Mouse (Mus musculus): ENCODE measurements around the gene Rtkn. TPM values are rescaled to one million over a fixed set of nuclear protein-coding genes. Genes with fewer than 3 reads are reported as not detected.

The Rtkn gene
- polyA plus RNA-seq, 1 experiment, result 48.5 TPM

DNA sequence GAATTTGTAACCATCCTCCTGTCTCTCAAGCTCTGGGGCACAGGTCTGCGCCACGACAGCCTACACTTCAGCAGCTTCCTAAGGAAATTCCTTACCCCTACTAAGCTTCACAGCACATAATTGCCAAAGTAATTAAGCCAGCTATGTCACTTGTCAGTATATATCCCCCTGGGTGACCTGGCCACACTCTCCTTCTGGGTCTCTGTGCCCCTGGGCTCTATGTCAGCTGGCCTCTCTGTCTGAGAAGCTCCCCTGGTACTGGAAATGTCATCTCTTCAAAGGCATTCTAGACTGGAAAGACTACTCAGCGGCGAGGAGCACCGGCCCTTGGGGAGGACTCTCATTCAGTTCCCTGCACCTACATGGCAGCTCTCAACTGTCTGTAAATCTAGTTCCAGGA, 12.3 kb upstream of the Rtkn start:
- no peaks in the 10 kb centered on the region for H3K27me3 ChIP-seq (replicated peaks)
- peak overlapping the region; percentile 56 for H3K4me3 ChIP-seq (replicated peaks)
- no peaks in the 10 kb centered on the region for H3K9me3 ChIP-seq
- peaks cover 77% of the 10 kb centered on the region for H3K4me1 ChIP-seq
- no peak for TF ChIP-seq FLI1 (IDR thresholded peaks at IDR 0.05; ENCODE audit: low read length)
- no peak for TF ChIP-seq GATA1 (IDR thresholded peaks at IDR 0.05; ENCODE audit: borderline replicate concordance, low read length)
- H3K36me3 ChIP-seq (replicated peaks; ENCODE audit: low read length), result peaks cover 32% of the 10 kb centered on the region

DNA sequence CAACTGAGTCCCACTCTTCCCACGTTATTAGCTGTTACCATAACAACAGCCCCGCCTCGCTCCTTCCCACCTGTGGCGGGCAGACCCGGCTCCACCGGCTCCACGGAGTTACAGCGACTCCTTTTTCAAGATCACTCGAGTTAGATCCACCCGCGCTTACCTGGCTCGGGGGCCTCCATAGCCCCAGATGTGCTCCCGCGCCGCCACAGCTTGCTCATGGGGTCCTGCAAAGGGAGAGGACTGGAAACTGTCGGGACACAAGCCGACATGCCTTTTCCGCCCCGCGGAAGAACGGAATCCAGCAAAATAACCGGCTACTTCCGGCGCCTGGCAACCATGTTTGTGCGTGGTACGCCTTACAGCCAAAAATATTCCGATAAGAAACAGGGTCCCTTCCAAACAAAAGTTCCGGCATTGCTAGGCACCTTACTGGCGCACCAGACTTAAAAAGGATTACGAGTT, 10.4 kb upstream of the Rtkn start:
- Histone ChIP-seq H3K27me3 (replicated peaks) (no peaks in the 10 kb centered on the region), H3K4me3 (replicated peaks) (peak overlapping the region; percentile 92), H3K36me3 (replicated peaks; ENCODE audit: low read length) (peaks cover 13% of the 10 kb centered on the region), H3K4me1 (peaks cover 61% of the 10 kb centered on the region), H3K9me3 (no peaks in the 10 kb centered on the region)
- TF ChIP-seq GATA1 (IDR thresholded peaks at IDR 0.05; ENCODE audit: borderline replicate concordance, low read length) (no peak), FLI1 (IDR thresholded peaks at IDR 0.05; ENCODE audit: low read length) (no peak)

DNA sequence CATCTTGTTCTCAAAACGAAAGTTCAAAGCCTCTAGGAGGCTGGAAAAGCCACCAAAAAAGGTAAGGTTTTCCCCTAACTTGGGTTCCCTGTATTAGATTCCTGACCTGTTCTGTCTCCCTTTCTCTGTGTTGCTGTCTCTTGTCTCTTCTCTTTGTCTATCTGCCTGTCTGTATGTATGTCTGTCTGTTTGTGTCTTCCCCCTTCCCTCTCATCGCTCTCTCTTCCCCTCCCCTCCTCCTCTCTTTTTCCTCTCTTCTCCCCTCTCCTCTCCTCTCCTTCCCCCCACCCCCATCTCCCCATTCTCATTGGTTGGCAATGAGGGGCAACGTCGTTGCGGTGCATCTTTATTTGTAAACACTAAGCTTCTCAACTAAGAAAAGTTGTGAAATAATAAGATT, 9.9 kb upstream of the Rtkn start, which contains the start of gene Ino80b:
Gene Ino80b (minus strand): TSS at position 101 of the 400 bp plus-strand sequence.
- H3K27me3 ChIP-seq (replicated peaks), result no peaks in the 10 kb centered on the region
- peaks cover 57% of the 10 kb centered on the region for H3K4me1 ChIP-seq
- peak within 1 kb of the TSS; percentile 92 for H3K4me3 ChIP-seq (replicated peaks)
- TF ChIP-seq FLI1 (IDR thresholded peaks at IDR 0.05; ENCODE audit: low read length) (no peak), GATA1 (IDR thresholded peaks at IDR 0.05; ENCODE audit: borderline replicate concordance, low read length) (no peak)
- peaks cover 10% of the 10 kb centered on the region for H3K36me3 ChIP-seq (replicated peaks; ENCODE audit: low read length)
- no peaks in the 10 kb centered on the region for H3K9me3 ChIP-seq

DNA sequence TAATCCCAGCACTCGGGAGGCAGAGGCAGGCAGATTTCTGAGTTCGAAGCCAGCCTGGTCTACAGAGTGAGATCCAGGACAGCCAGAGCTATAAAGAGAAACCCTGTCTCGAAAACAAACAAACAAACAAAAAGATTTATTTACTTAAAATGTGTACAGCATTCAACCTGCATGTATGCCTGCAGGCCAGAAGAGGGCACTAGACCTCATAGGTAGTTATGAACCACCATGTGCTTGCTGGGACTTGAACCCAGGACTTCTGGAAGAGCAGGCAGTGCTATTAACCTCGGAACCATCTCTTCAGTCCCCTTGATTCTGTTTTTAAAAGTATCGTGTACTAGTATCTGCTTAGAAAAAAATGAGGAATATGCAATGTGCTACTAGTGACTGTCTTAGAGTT, 7.8 kb upstream of the Rtkn start:
- Histone ChIP-seq H3K36me3 (replicated peaks; ENCODE audit: low read length) (peaks cover 10% of the 10 kb centered on the region), H3K4me1 (peaks cover 61% of the 10 kb centered on the region), H3K9me3 (no peaks in the 10 kb centered on the region), H3K27me3 (replicated peaks) (no peaks in the 10 kb centered on the region), H3K4me3 (replicated peaks) (no peak overlapping the region)
- TF ChIP-seq GATA1 (IDR thresholded peaks at IDR 0.05; ENCODE audit: borderline replicate concordance, low read length) (no peak), FLI1 (IDR thresholded peaks at IDR 0.05; ENCODE audit: low read length) (no peak)

DNA sequence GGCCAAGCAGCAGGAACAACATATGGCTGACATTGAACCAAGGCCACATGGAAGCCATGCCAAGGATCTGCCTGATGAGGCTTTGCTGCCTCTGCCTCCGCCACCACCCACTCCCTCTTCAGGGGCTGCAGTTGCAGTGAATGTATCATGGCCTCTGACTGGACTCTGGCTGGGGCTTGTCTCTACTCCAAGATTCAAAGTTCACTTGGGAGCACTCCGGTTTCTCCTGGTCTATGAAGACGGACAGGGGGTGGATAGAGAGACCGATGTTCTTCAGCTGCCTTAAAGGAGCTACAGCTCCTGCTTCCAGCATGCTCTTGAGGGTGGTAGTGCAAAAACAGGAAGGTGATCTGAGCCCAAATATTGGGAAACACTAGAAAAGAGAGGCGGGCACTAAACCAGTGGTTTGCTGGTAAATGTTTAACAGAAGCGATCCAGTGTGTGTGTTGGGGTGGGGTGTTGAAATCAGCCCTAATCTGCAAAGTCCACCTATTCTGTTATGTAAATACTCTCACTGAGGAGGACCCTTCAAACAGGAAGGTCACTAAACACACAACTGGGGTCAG, 3.7 kb upstream of the Rtkn start:
- H3K4me3 ChIP-seq (replicated peaks), result peak overlapping the region; percentile 79
- H3K27me3 ChIP-seq (replicated peaks), result no peaks in the 10 kb centered on the region
- no peak for TF ChIP-seq FLI1 (IDR thresholded peaks at IDR 0.05; ENCODE audit: low read length)
- TF ChIP-seq GATA1 (IDR thresholded peaks at IDR 0.05; ENCODE audit: borderline replicate concordance, low read length), result no peak

GRCm38 (mm10) chr6:83132176-83132919, 2.9 kb upstream of the Rtkn start:
- H3K27me3 ChIP-seq (replicated peaks), result no peaks in the 10 kb centered on the region
- H3K36me3 ChIP-seq (replicated peaks; ENCODE audit: low read length), result no peaks in the 10 kb centered on the region
- no peak overlapping the region for H3K4me3 ChIP-seq (replicated peaks)
- TF ChIP-seq FLI1 (IDR thresholded peaks at IDR 0.05; ENCODE audit: low read length) (no peak), GATA1 (IDR thresholded peaks at IDR 0.05; ENCODE audit: borderline replicate concordance, low read length) (no peak)
- H3K4me1 ChIP-seq, result peaks cover 60% of the 10 kb centered on the region
- no peaks in the 10 kb centered on the region for H3K9me3 ChIP-seq

More for the DNA sequence above, 3.7 kb upstream of the Rtkn start:
- no peaks in the 10 kb centered on the region for H3K36me3 ChIP-seq (replicated peaks; ENCODE audit: low read length)
- no peaks in the 10 kb centered on the region for H3K9me3 ChIP-seq
- peaks cover 52% of the 10 kb centered on the region for H3K4me1 ChIP-seq

- no peak for TF ChIP-seq GATA1 (IDR thresholded peaks at IDR 0.05; ENCODE audit: borderline replicate concordance, low read length)
- no peak for TF ChIP-seq FLI1 (IDR thresholded peaks at IDR 0.05; ENCODE audit: low read length)
Observed at GRCm38 (mm10) chr6:83134226-83134625, 1.0 kb upstream of the Rtkn start.

DNA sequence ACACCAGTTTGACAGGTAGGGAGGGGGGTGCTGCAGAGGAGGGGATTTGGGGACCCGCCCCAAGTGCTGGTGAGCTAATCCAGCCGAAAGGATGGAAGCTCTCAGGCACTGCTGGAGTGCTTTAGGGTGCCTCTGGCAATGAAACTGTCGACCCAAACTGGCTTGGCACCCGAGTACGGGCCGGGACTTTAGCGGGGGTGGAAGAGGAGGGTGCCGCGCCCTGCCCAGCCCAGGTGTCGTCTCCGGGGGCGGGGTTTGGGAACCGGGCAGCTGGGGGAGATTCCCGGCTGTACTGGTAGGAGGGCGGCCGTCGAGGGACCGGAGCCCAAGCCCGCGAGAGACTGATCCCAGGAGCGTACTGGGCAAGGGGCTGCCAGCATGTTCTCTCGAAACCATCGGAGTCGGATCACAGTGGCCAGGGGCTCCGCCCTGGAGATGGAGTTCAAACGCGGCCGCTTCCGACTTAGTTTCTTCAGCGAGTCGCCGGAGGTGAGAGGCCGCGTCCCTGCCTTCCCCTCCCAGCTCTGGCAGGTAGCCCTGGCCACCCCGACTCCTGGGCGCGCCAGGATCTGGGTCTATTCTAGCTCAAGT, 403 bp downstream of the Rtkn start:
- Histone ChIP-seq H3K4me3 (replicated peaks) (peak overlapping the region; percentile 94), H3K27me3 (replicated peaks) (peaks cover 3% of the 10 kb centered on the region)

More at GRCm38 (mm10) chr6:83134226-83134625, 1.0 kb upstream of the Rtkn start:
- H3K36me3 ChIP-seq (replicated peaks; ENCODE audit: low read length), result no peaks in the 10 kb centered on the region
- no peaks in the 10 kb centered on the region for H3K27me3 ChIP-seq (replicated peaks)
- H3K4me1 ChIP-seq, result peaks cover 69% of the 10 kb centered on the region
- H3K9me3 ChIP-seq, result no peaks in the 10 kb centered on the region
- peak overlapping the region; percentile 42 for H3K4me3 ChIP-seq (replicated peaks)

DNA sequence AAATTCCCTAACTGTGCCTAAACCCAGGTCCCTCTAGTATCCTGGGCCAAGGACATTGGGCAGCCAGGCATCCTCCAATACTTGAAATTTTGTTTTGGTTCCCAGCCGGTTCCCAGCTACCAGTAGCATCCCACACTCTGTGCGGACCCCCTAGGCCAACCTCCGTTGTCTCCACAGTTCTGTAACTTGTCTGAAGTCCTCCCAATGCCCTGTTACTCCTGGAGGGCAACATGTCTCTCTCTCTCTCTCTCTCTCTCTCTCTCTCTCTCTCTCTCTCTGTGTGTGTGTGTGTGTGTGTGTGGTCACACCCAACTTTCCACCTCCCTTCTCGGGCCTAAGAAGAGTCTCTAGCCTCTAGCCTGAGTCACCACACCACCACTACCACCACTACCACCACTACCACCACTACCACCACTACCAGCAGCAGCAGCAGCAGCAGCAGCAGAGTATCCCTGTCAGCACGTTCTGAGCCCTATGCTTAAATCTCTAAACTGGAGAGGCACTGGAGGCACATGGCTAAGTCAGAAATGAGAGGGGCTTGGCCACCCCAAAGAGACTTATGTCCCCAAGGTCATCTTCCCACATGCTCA, 1.1 kb downstream of the Rtkn start:
- no peaks in the 10 kb centered on the region for H3K36me3 ChIP-seq (replicated peaks; ENCODE audit: low read length)
- H3K9me3 ChIP-seq, result no peaks in the 10 kb centered on the region
- TF ChIP-seq GATA1 (IDR thresholded peaks at IDR 0.05; ENCODE audit: borderline replicate concordance, low read length), result no peak
- no peak for TF ChIP-seq FLI1 (IDR thresholded peaks at IDR 0.05; ENCODE audit: low read length)
- H3K4me1 ChIP-seq, result peaks cover 65% of the 10 kb centered on the region
- H3K4me3 ChIP-seq (replicated peaks), result peak overlapping the region; percentile 94
- H3K27me3 ChIP-seq (replicated peaks), result peaks cover 6% of the 10 kb centered on the region

More for the DNA sequence above, 403 bp downstream of the Rtkn start:
- Histone ChIP-seq H3K36me3 (replicated peaks; ENCODE audit: low read length) (no peaks in the 10 kb centered on the region), H3K9me3 (no peaks in the 10 kb centered on the region), H3K4me1 (peaks cover 67% of the 10 kb centered on the region)
- TF ChIP-seq GATA1 (IDR thresholded peaks at IDR 0.05; ENCODE audit: borderline replicate concordance, low read length) (no peak), FLI1 (IDR thresholded peaks at IDR 0.05; ENCODE audit: low read length) (no peak)

Data from megakaryocyte, embryonic 14.5 days (primary cell).